Mouse (Mus musculus) bone marrow, adult 2 months (tissue): ENCODE results near the gene Pou2f1. TPM values are rescaled to one million over a fixed set of nuclear protein-coding genes. Genes with fewer than 3 reads are reported as not detected.

Experiments used
- H3K27ac ChIP-seq: fragments of 200-500 bp; 2 replicates; pipeline ENCODE4 v1.5.1; 2012; ENCODE audit warnings: low read depth, mild to moderate bottlenecking, control low read depth, inconsistent platforms, low read length; ENCODE audit not compliant: control insufficient read depth, poor library complexity, insufficient read depth
- H3K4me1 ChIP-seq: fragments of 200-500 bp; 2 replicates; pipeline ENCODE4 v1.6.1; 2011; ENCODE audit warnings: low read length; ENCODE audit not compliant: control insufficient read depth, insufficient read depth
- H3K4me3 ChIP-seq: fragments of 200-500 bp; replicated peaks from 2 replicates; pipeline ENCODE3; 2011; ENCODE audit warnings: mild to moderate bottlenecking, low read depth, low read length, control low read depth; ENCODE audit not compliant: control insufficient read depth
- CTCF ChIP-seq: fragments of 200-500 bp; IDR thresholded peaks from 2 replicates; pipeline ENCODE4 v1.5.1; 2011; ENCODE audit warnings: low read length, control low read depth; ENCODE audit not compliant: control insufficient read depth, insufficient read depth
- POLR2A ChIP-seq: fragments of 200-500 bp; IDR thresholded peaks from 2 replicates; pipeline ENCODE4 v1.6.1; 2011; ENCODE audit warnings: low read depth, mild to moderate bottlenecking, control low read depth, low read length, borderline replicate concordance; ENCODE audit not compliant: control insufficient read depth
- WGBS: fragments of 180-500 bp; shearing (Covaris S2); methylation state at CpG from one replicate; pipeline ENCODE4 v1.1.7; 2018; 5-methylcytosine and 5-hydroxymethylcytosine counted together
- polyA plus RNA-seq: library from polyadenylated mRNA; stranded (reverse); fragments of >200 nt; gene quantifications from 2 replicates; pipeline ENCODE4 v1.2.4, GENCODE M21; 2011; ENCODE audit warnings: low replicate concordance; ENCODE audit not compliant: missing spikeins, insufficient read depth, insufficient read length

Gene Pou2f1
- polyA plus RNA-seq, 1 experiment = 9.1 TPM

GRCm38 (mm10) chr1:165882146-165882900, 120.2 kb downstream of the Pou2f1 start:
- Histone ChIP-seq H3K27ac (no peak overlapping the region), H3K4me1 (no peaks in the 10 kb centered on the region), H3K4me3 (no peak overlapping the region)
- 88% methylated on average over 8 of the region's 8 CpGs for WGBS
- TF ChIP-seq POLR2A (no peak), CTCF (no peak)

GRCm38 (mm10) chr1:165878751-165879150, 123.7 kb downstream of the Pou2f1 start:
- TF ChIP-seq POLR2A (no peak), CTCF (no peak)
- WGBS = 89% methylated on average over 2 of the region's 2 CpGs
- Histone ChIP-seq H3K27ac (no peak overlapping the region), H3K4me3 (no peak overlapping the region), H3K4me1 (no peaks in the 10 kb centered on the region; the same call in 1 of the 2 replicates)

- no peak for TF ChIP-seq CTCF
- no peak for TF ChIP-seq POLR2A
- Histone ChIP-seq H3K4me1 (no peaks in the 10 kb centered on the region; the same call in 1 of the 2 replicates), H3K27ac (peak overlapping the region; percentile 14; the same call in 1 of the 2 replicates), H3K4me3 (no peak overlapping the region)
- WGBS = 70% methylated on average over 6 of the region's 6 CpGs
Observed at GRCm38 (mm10) chr1:165875520-165876284, 126.8 kb downstream of the Pou2f1 start.

- Histone ChIP-seq H3K27ac (no peak overlapping the region), H3K4me1 (no peaks in the 10 kb centered on the region; the same call in 1 of the 2 replicates), H3K4me3 (no peak overlapping the region)
- 71% methylated on average over 8 of the region's 8 CpGs for WGBS
- no peak for TF ChIP-seq CTCF
- TF ChIP-seq POLR2A = no peak
Observed at GRCm38 (mm10) chr1:165874645-165875044, 127.8 kb downstream of the Pou2f1 start.

GRCm38 (mm10) chr1:165868659-165869058, 133.8 kb downstream of the Pou2f1 start:
- no peaks in the 10 kb centered on the region for H3K4me1 ChIP-seq
- TF ChIP-seq POLR2A (no peak), CTCF (no peak)
- H3K4me3 ChIP-seq = no peak overlapping the region
- 75% methylated on average over 8 of the region's 8 CpGs for WGBS
- H3K27ac ChIP-seq = no peak overlapping the region

GRCm38 (mm10) chr1:165866630-165867280, 135.7 kb downstream of the Pou2f1 start:
- H3K4me3 ChIP-seq = no peak overlapping the region
- H3K27ac ChIP-seq = no peak overlapping the region
- TF ChIP-seq CTCF = no peak
- no peak for TF ChIP-seq POLR2A
- 60% methylated on average over 5 of the region's 5 CpGs for WGBS
- no peaks in the 10 kb centered on the region for H3K4me1 ChIP-seq

GRCm38 (mm10) chr1:165864864-165865795, 137.3 kb downstream of the Pou2f1 start:
- no peak overlapping the region for H3K27ac ChIP-seq
- WGBS = 67% methylated on average over 14 of the region's 14 CpGs

More at GRCm38 (mm10) chr1:165864864-165865795, 137.3 kb downstream of the Pou2f1 start:
- Histone ChIP-seq H3K4me3 (no peak overlapping the region), H3K4me1 (no peaks in the 10 kb centered on the region)
- TF ChIP-seq CTCF = no peak
- no peak for TF ChIP-seq POLR2A
